Mouse (Mus musculus) retina, postnatal 7 days (tissue): Measurements from ENCODE around the gene Hoxc9.

Source experiments
- DNase-seq: peaks from one replicate; pipeline ENCODE4 v3.0.0-alpha.2; 2012; ENCODE audit warnings: low read depth, low spot score

The Hoxc9 gene

GRCm38 (mm10) chr15:103020899-103021418 lies 44.7 kb downstream of the Hoxc9 start:
- DNase-seq = no peak

GRCm38 (mm10) chr15:103021544-103021943 lies 45.3 kb downstream of the Hoxc9 start:
- DNase-seq = no peak

- no peak for DNase-seq
These were observed 47.9 kb downstream of the Hoxc9 start for GRCm38 (mm10) chr15:103024131-103024530.

- DNase-seq = no peak
These were observed 51.3 kb downstream of the Hoxc9 start for GRCm38 (mm10) chr15:103027266-103028235.

GRCm38 (mm10) chr15:103028916-103029512 lies 52.8 kb downstream of the Hoxc9 start:
- no peak for DNase-seq

GRCm38 (mm10) chr15:103030142-103030541 lies 53.9 kb downstream of the Hoxc9 start:
- DNase-seq = no peak

- DNase-seq = no peak
These were observed 55.9 kb downstream of the Hoxc9 start for GRCm38 (mm10) chr15:103032167-103032566.

- no peak for DNase-seq
These were observed 56.7 kb downstream of the Hoxc9 start for GRCm38 (mm10) chr15:103032646-103033575.

- no peak for DNase-seq
These were observed 58.0 kb downstream of the Hoxc9 start for GRCm38 (mm10) chr15:103034043-103034806.
